Mouse (Mus musculus): Measurements from ENCODE around the gene Cx3cl1. TPM values are rescaled to one million over a fixed set of nuclear protein-coding genes. Genes with fewer than 3 reads are reported as not detected.

Cx3cl1 gene
- polyA plus RNA-seq, 1 experiment from 2014 or later, result 12.2 TPM

GRCm38 (mm10) chr8:94789256-94789955 is 17.6 kb downstream of the Cx3cl1 start:
- H3K36me3 ChIP-seq, result no peaks in the 10 kb centered on the region
- no peaks in the 10 kb centered on the region for H3K9me3 ChIP-seq
- peaks cover 4% of the 10 kb centered on the region for H3K4me1 ChIP-seq (replicated peaks)
- H3K27me3 ChIP-seq (ENCODE audit: insufficient read depth, poor library complexity, severe bottlenecking), result no peaks in the 10 kb centered on the region
- H3K4me3 ChIP-seq, result no peak overlapping the region
- H3K27ac ChIP-seq, result no peak overlapping the region
- DNase-seq (ENCODE audit: low spot score), result no peak
- WGBS, result 60% methylated on average over 10 of the region's 10 CpGs

DNA sequence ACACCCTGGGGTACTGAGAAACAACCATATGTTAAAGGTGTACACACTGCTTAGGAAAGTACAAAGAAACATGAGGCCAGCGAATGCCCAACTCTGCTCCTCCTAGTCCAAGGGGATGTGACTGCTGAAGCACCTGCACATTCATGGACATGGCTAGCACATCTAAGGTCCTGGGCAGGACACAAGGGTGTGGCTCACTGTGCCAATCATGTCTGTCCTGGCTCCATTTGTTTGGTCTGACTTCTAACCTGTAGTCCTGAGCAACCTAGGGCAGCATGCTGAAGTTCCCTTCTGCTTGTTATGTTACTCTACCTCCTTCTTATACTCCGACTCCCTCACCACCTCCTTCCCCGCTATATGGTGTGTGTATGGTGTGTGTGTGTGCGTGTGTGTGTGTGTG is 22.6 kb downstream of the Cx3cl1 start:
- H3K9me3 ChIP-seq, result no peaks in the 10 kb centered on the region
- H3K36me3 ChIP-seq, result no peaks in the 10 kb centered on the region
- WGBS, result 88% methylated on average over 4 of the region's 4 CpGs
- H3K27me3 ChIP-seq (ENCODE audit: insufficient read depth, poor library complexity, severe bottlenecking), result no peaks in the 10 kb centered on the region
- H3K27ac ChIP-seq, result no peak overlapping the region
- DNase-seq (ENCODE audit: low spot score), result no peak
- no peaks in the 10 kb centered on the region; the same call in none of the 2 replicates for H3K4me1 ChIP-seq (replicated peaks)
- H3K4me3 ChIP-seq, result no peak overlapping the region

- Histone ChIP-seq H3K27me3 (ENCODE audit: insufficient read depth, poor library complexity, severe bottlenecking) (no peaks in the 10 kb centered on the region), H3K9me3 (no peaks in the 10 kb centered on the region), H3K36me3 (no peaks in the 10 kb centered on the region), H3K4me1 (replicated peaks) (no peaks in the 10 kb centered on the region; the same call in none of the 2 replicates), H3K4me3 (no peak overlapping the region), H3K27ac (no peak overlapping the region)
- WGBS, result 93% methylated on average over 2 of the region's 2 CpGs
- no peak for DNase-seq (ENCODE audit: low spot score)
These were observed 23.0 kb downstream of the Cx3cl1 start for GRCm38 (mm10) chr8:94794782-94795181.

DNA sequence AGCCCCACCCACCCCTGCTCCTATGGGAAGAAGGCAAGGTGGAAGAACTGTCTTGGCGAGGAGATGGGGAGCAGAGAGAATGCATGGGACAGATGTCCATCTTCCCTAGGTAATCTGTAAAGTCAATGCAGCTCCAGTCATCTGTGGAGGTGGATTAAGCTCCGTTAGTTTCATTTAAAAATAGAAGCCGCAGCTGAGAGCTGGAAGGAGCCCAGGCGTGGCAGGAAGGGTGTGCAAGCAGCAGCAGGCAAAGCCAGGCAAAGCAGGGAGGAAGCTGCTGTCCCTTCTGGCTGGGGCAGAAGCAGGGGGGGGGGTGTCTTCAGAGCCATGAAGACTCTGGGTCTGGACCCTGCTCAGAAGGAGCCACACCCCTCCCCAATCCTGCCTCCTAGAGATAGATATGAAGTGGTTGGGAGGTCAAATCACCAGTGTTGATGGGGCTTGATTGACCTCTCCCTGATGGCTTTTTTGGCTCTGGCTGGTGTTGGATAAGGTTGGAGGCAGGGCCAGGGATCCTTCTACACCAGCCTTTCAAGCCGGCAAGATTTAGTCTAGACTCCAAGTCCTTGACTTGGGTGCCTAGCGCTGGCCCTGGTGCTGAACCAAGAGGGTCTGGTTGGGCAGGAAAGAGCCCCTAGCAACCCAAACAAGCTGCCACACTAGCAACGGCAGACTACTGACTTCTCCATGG is 28.6 kb downstream of the Cx3cl1 start:
- WGBS, result 64% methylated on average over 7 of the region's 7 CpGs
- Histone ChIP-seq H3K27ac (no peak overlapping the region), H3K27me3 (ENCODE audit: insufficient read depth, poor library complexity, severe bottlenecking) (peaks cover 3% of the 10 kb centered on the region; the same call in 1 of the 2 replicates), H3K36me3 (no peaks in the 10 kb centered on the region), H3K9me3 (no peaks in the 10 kb centered on the region), H3K4me3 (no peak overlapping the region), H3K4me1 (replicated peaks) (0 out of 2 replicates have a peak, but pooled peaks cover 2% of the 10 kb centered on the region)
- peak; percentile 38 for DNase-seq (ENCODE audit: low spot score)

DNA sequence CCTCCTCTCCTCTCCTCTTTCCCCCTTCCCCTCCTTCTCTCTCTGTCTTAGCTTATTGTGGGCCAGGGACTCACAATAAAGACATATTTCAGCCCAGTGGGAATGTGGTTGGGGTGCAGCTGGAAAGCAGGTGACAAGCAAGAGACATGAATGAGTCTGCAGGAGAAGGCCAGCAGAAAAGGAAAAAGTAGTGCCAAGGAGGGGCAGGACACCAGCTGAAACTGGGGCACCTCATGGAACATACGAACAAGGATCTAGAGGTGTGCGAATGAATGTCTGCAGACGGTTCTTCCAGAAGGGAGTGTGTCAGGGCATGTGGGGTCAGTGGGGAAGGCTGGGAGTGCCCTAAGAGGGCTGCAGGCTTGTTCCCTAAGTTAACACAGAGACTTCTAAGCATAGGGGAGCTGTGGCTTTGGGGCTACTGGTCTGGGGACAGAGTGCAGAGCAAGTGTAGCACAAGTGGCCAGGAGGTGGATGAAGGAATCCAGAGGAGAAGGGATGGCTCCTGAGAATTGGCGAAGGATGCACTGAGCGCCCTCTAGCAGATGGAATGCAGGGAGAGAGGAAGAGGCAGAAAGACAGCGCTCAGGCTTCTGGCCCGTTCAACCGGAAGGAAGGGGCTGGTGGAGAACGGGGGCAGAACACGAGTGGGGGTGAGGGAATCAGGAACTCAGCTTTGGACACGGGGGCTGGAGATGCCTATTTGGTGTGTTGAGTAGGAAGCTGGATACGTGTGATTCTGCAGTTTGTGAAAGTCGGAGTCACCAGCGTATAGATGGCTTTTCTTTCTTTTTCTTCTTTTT is 29.7 kb downstream of the Cx3cl1 start:
- peak; percentile 38 for DNase-seq (ENCODE audit: low spot score)
- Histone ChIP-seq H3K27me3 (ENCODE audit: insufficient read depth, poor library complexity, severe bottlenecking) (peaks cover 3% of the 10 kb centered on the region; the same call in 1 of the 2 replicates), H3K4me3 (no peak overlapping the region), H3K27ac (no peak overlapping the region), H3K36me3 (no peaks in the 10 kb centered on the region), H3K4me1 (replicated peaks) (peaks cover 8% of the 10 kb centered on the region; the same call in 1 of the 2 replicates), H3K9me3 (no peaks in the 10 kb centered on the region)
- 46% methylated on average over 14 of the region's 14 CpGs for WGBS

DNA sequence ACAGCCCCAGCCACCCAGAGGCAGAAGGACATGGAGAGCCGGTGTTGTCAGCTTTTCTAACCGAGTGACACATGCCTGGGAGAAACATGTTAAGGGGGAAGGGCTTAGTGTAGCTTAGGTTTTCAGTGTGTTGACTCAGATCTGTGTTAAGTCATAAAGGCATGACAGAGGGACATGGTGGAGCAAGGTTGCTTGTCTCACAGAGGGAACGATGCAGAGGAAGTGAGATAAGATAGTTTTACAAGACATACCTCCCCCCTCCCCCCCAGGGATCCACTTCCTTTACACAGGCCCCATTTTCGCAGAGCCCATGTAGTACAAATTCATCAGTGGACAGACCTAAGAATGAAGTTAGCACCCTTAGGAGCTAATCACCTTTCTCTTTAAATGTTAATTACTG is 30.6 kb downstream of the Cx3cl1 start:
- Histone ChIP-seq H3K4me3 (no peak overlapping the region), H3K36me3 (no peaks in the 10 kb centered on the region), H3K27ac (no peak overlapping the region), H3K4me1 (replicated peaks) (peaks cover 15% of the 10 kb centered on the region), H3K9me3 (no peaks in the 10 kb centered on the region), H3K27me3 (ENCODE audit: insufficient read depth, poor library complexity, severe bottlenecking) (peaks cover 3% of the 10 kb centered on the region; the same call in 1 of the 2 replicates)
- DNase-seq (ENCODE audit: low spot score), result no peak
- 81% methylated on average over 4 of the region's 4 CpGs for WGBS

GRCm38 (mm10) chr8:94803551-94803950 is 31.7 kb downstream of the Cx3cl1 start:
- peaks cover 3% of the 10 kb centered on the region; the same call in 1 of the 2 replicates for H3K27me3 ChIP-seq (ENCODE audit: insufficient read depth, poor library complexity, severe bottlenecking)
- no peaks in the 10 kb centered on the region for H3K36me3 ChIP-seq
- no peaks in the 10 kb centered on the region for H3K9me3 ChIP-seq
- peaks cover 21% of the 10 kb centered on the region for H3K4me1 ChIP-seq (replicated peaks)
- H3K27ac ChIP-seq, result no peak overlapping the region
- WGBS, result 75% methylated on average over 6 of the region's 6 CpGs
- no peak for DNase-seq (ENCODE audit: low spot score)
- no peak overlapping the region for H3K4me3 ChIP-seq

DNA sequence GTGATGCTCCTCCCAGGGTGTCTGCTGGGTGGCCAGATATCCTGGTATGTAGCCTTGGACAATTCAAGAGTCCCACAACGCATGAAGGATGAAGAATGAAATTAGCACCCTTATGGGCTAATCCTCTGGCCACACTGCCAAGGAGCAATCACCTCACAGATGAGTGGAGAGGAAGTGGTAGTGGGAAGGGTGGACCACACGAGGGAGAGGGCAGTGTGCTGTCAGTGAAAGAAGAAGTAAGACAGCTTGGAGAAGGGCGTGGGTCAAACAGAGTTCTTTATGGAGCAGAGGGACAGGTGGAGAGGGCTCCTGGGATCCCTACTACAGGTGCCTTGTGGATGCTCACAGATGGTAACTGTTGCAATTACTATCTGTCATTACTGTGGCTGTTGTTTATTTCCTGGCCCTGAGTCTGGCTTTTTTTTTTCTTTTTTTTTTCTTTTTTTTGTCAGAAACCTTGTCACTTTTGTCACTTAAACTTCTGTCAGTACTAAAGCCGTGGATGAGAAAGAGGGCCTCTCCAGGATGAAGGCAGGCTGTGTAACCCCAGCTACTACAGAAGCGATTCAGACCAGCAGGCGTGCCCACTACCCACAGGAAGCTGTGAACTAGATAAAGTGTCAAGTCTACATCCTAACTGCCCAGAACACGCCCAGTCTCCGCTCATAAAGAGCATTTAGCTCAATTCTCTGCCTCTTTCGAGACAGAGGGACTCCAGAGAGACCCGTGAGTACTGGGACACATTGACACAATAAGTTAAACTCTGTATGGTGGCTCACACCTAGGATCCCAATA is 32.9 kb downstream of the Cx3cl1 start:
- no peak overlapping the region for H3K4me3 ChIP-seq
- no peak overlapping the region for H3K27ac ChIP-seq
- H3K9me3 ChIP-seq, result no peaks in the 10 kb centered on the region
- H3K27me3 ChIP-seq (ENCODE audit: insufficient read depth, poor library complexity, severe bottlenecking), result peaks cover 3% of the 10 kb centered on the region; the same call in 1 of the 2 replicates
- no peak for DNase-seq (ENCODE audit: low spot score)
- H3K4me1 ChIP-seq (replicated peaks), result peaks cover 21% of the 10 kb centered on the region
- no peaks in the 10 kb centered on the region for H3K36me3 ChIP-seq
- 84% methylated on average over 10 of the region's 10 CpGs for WGBS

DNA sequence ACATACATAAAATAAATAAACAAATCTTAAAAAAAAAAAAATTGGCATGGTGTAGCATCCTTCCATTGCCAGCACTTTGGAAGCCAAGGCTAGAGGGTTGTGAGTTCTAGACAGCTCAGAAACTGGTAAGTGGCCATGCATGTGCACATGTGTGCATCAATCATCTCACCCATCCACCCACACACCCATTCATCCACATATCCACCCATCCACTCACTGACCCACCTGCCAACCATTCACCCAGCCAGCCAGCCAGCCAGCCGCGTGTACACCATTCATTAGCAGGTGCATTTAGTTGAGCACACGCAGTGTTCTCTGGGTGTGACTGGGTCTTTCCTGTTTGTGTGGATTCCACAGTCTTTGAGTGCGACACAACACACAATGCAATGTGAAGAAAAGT is 34.0 kb downstream of the Cx3cl1 start:
- Histone ChIP-seq H3K4me1 (replicated peaks) (peaks cover 21% of the 10 kb centered on the region), H3K27ac (no peak overlapping the region), H3K36me3 (no peaks in the 10 kb centered on the region), H3K9me3 (no peaks in the 10 kb centered on the region), H3K4me3 (no peak overlapping the region), H3K27me3 (ENCODE audit: insufficient read depth, poor library complexity, severe bottlenecking) (peaks cover 3% of the 10 kb centered on the region; the same call in 1 of the 2 replicates)
- DNase-seq (ENCODE audit: low spot score), result no peak
- 62% methylated on average over 4 of the region's 4 CpGs for WGBS

GRCm38 (mm10) chr8:94807506-94807905 is 35.7 kb downstream of the Cx3cl1 start:
- Histone ChIP-seq H3K27ac (peak overlapping the region; percentile 41; the same call in 1 of the 2 replicates), H3K36me3 (no peaks in the 10 kb centered on the region)
- WGBS, result 59% methylated on average over 7 of the region's 7 CpGs

GRCm38 (mm10) chr8:94808372-94808771 is 36.6 kb downstream of the Cx3cl1 start:
- WGBS, result 78% methylated on average over 6 of the region's 6 CpGs
- DNase-seq (ENCODE audit: low spot score), result no peak
- Histone ChIP-seq H3K4me1 (replicated peaks) (peaks cover 29% of the 10 kb centered on the region), H3K36me3 (no peaks in the 10 kb centered on the region), H3K27ac (no peak overlapping the region), H3K27me3 (ENCODE audit: insufficient read depth, poor library complexity, severe bottlenecking) (peaks cover 3% of the 10 kb centered on the region; the same call in 1 of the 2 replicates), H3K4me3 (no peak overlapping the region), H3K9me3 (no peaks in the 10 kb centered on the region)

More at GRCm38 (mm10) chr8:94807506-94807905, 35.7 kb downstream of the Cx3cl1 start:
- H3K9me3 ChIP-seq, result no peaks in the 10 kb centered on the region
- H3K4me1 ChIP-seq (replicated peaks), result peaks cover 23% of the 10 kb centered on the region
- peak; percentile 11 for DNase-seq (ENCODE audit: low spot score)
- H3K27me3 ChIP-seq (ENCODE audit: insufficient read depth, poor library complexity, severe bottlenecking), result peaks cover 3% of the 10 kb centered on the region; the same call in 1 of the 2 replicates
- H3K4me3 ChIP-seq, result no peak overlapping the region

- no peak within 1 kb of the TSS for H3K4me3 ChIP-seq
- H3K36me3 ChIP-seq, result no peaks in the 10 kb centered on the region
- H3K9me3 ChIP-seq, result no peaks in the 10 kb centered on the region
- peaks cover 29% of the 10 kb centered on the region for H3K4me1 ChIP-seq (replicated peaks)
- no peaks in the 10 kb centered on the region for H3K27me3 ChIP-seq (ENCODE audit: insufficient read depth, poor library complexity, severe bottlenecking)
- H3K27ac ChIP-seq, result no peak within 1 kb of the TSS
- WGBS, result 72% methylated on average over 3 of the region's 3 CpGs
- DNase-seq (ENCODE audit: low spot score), result no peak
These were observed 38.3 kb downstream of the Cx3cl1 start, which contains the start of gene Ccl17 for GRCm38 (mm10) chr8:94810153-94810552. Gene Ccl17, plus strand, starts transcription at chr8:94810453.
